Mouse (Mus musculus) liver, embryonic 14 days (tissue): ENCODE data around the gene Spg20. TPM values are rescaled to one million over a fixed set of nuclear protein-coding genes. Genes with fewer than 3 reads are reported as not detected.

Source experiments
- polyA plus RNA-seq: library from polyadenylated mRNA; depleted of rRNA; stranded (reverse); fragments of >200 nt; gene quantifications from 2 replicates; pipeline ENCODE4 v1.2.3, GENCODE M21; 2012; rRNA removed

Spg20 gene
- 4.2 and 4.9 TPM in 2 replicates for polyA plus RNA-seq

DNA sequence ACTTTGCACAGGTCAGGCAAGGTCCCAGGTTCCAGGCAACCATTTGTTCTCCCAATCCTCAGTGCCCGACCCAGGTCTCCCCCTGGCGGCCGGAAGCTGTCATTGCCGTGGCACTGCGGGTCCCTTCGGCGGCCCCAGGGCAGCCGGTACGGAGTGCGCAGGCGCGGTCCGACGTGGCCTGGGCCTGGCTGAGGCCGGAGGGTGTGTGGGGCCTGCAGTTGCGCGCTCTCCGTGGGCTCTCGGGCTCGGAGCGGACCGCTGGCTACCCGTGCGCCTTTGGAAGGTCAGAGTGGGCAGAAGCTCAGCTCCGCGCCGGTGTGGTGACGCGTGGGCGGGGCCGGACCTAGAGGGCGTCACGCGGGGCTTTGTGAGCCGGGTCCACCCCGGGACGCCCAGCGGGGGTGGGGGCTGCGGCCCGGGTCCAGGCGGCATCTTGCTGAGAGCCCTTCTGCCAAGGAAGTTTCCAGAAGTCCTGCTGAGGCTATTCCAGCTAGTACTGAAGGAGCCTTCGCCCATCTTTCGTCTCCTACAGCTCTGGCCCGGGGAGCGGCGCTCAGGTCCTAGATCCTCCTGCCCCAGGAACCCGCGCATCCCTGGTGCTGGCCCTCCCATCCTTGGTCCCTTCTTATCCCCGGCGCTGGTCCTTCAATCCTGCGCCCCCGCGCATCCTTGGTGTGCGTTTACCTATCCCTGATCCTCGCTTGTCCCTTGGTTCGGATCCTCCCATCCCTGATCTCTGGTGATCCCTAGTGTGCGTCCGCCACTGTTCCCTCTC, at the start of gene Spg20:
TSS of gene Spg20 (plus strand) at position 174 of the 775 bp plus-strand sequence.

DNA sequence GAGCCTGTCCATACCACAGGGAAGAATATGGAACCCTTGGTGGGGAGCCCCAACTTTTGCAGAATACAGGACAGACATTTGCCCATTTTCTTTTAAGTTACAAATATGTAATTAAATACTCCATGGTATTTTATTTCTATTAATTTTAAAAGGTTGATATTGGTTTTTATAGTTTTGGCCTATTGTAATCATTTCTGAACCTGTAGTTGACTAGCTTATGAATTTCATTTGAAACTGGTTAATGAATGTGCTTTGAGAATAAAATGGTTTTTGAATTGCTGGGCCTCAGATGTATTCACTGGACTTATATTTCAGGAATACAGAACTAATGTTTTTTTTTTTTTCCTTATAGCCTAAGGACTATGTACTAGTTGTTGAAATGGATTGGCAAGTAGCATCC, 25.1 kb downstream of the Spg20 start, which contains the start of gene Ccdc169:
TSS of gene Ccdc169 (plus strand) at position 301 of the 400 bp plus-strand sequence.

DNA sequence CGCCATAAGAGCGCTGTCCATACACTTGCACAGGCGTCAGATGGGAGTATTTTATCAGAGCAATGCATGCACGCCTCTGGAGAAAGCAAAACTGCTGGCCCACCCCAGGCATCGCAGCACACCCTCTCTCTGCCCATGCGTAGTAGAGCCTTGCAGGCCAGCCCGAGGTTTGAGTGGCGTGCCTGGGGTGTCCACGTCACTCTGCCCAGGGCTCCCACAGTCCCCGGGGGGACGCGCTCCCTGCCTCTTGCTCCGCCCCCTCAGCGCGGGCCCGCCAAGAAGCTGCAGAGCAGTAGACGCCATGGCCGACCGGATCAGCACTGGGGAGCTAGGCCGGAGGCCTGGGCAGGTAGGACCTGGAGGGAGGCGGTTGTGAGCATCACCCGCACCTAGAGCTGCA, 69.9 kb downstream of the Spg20 start, which contains the start of gene Sohlh2:
TSS of gene Sohlh2 (plus strand) at position 263 of the 400 bp plus-strand sequence.

Other genes with a start within 250 kb of the Spg20 start
- 1.2 and 1.6 TPM in 2 replicates for gene Sertm1, start 196.2 kb upstream of the Spg20 start, polyA plus RNA-seq
- gene Ccna1, start 56.6 kb upstream of the Spg20 start, polyA plus RNA-seq = 0.17 and 0.23 TPM in 2 replicates
- gene Ccdc169, start 25.2 kb downstream of the Spg20 start, polyA plus RNA-seq = not detected in 2 replicates
- not detected in 2 replicates for gene Sohlh2, start 69.9 kb downstream of the Spg20 start, polyA plus RNA-seq
- 0.08 and 0.27 TPM in 2 replicates for gene Dclk1, start 130.3 kb downstream of the Spg20 start, polyA plus RNA-seq